Mouse (Mus musculus) stomach, embryonic 16.5 days (tissue): ENCODE measurements at regions not wholly inside any gene's neighbourhood (a gene's known extent, or its start where the extent isn't known, plus 50 kb on each side); places are given as distances from the start of the nearest gene placed in this dataset.

ENCODE experiments used
- ATAC-seq: fragments of 200-750 bp; cut with Nextera tagmentation; 2 replicates; pipeline ENCODE4 v1.8.0; 2017; ENCODE audit warnings: moderate number of reproducible peaks, moderate TSS enrichment; ENCODE audit not compliant: insufficient read depth, low FRiP score
- H3K27ac ChIP-seq: fragments of 300-500 bp; sonication (generic); 2 replicates; pipeline ENCODE4 v1.5.1; 2014; ENCODE audit warnings: low read length
- H3K27me3 ChIP-seq: fragments of 300-500 bp; sonication (generic); 2 replicates; pipeline ENCODE4 v1.6.1; 2014; ENCODE audit warnings: low read length, control low read depth, mixed read lengths; ENCODE audit not compliant: control insufficient read depth, insufficient read depth
- H3K36me3 ChIP-seq: fragments of 300-500 bp; sonication (generic); 2 replicates; pipeline ENCODE4 v1.6.1; 2014; ENCODE audit warnings: low read length; ENCODE audit not compliant: control insufficient read depth, insufficient read depth
- H3K4me1 ChIP-seq: fragments of 300-500 bp; sonication (generic); 2 replicates; pipeline ENCODE4 v1.6.1; 2014; ENCODE audit warnings: low read length, control low read depth, mixed read lengths; ENCODE audit not compliant: control insufficient read depth, insufficient read depth
- H3K4me2 ChIP-seq: fragments of 300-500 bp; sonication (generic); 2 replicates; pipeline ENCODE4 v1.6.1; 2014; ENCODE audit warnings: low read depth, low read length, mixed read lengths
- H3K4me3 ChIP-seq: fragments of 300-500 bp; sonication (generic); replicated peaks from 2 replicates; pipeline ENCODE4 v1.5.1; 2014; ENCODE audit warnings: mild to moderate bottlenecking, low read length
- H3K9ac ChIP-seq: fragments of 300-500 bp; sonication (generic); 2 replicates; pipeline ENCODE4 v1.6.1; 2014; ENCODE audit warnings: low read length
- H3K9me3 ChIP-seq: fragments of 300-500 bp; sonication (generic); replicated peaks from 2 replicates; pipeline ENCODE4 v1.6.1; 2016; ENCODE audit warnings: low read length, control low read depth; ENCODE audit not compliant: control insufficient read depth
- WGBS: fragments of 180-500 bp; shearing (Covaris S2); extraction: QIAGEN DNeasy Blood & Tissue Kit; methylation state at CpG from one replicate; pipeline ENCODE4 v1.1.7; 2014; 5-methylcytosine and 5-hydroxymethylcytosine counted together

GRCm38 (mm10) chr5:4538572-4538971, 219.3 kb downstream of the Fzd1 start:
- Histone ChIP-seq H3K4me3 (no peak overlapping the region), H3K9me3 (no peaks in the 10 kb centered on the region), H3K27me3 (no peaks in the 10 kb centered on the region), H3K9ac (no peak overlapping the region), H3K36me3 (no peaks in the 10 kb centered on the region), H3K27ac (no peak overlapping the region), H3K4me1 (no peaks in the 10 kb centered on the region; the same call in 1 of the 2 replicates), H3K4me2 (no peak overlapping the region)
- WGBS: 75% methylated on average over 6 of the region's 6 CpGs
- no peak for ATAC-seq

- H3K27me3 ChIP-seq: no peaks in the 10 kb centered on the region
- H3K4me3 ChIP-seq: no peak overlapping the region
- no peak overlapping the region for H3K27ac ChIP-seq
- WGBS: 67% methylated on average over 2 of the region's 2 CpGs
- H3K4me2 ChIP-seq: no peak overlapping the region
- no peaks in the 10 kb centered on the region for H3K36me3 ChIP-seq
- no peak overlapping the region for H3K9ac ChIP-seq
- ATAC-seq: no peak
- no peaks in the 10 kb centered on the region; the same call in 1 of the 2 replicates for H3K4me1 ChIP-seq
- no peaks in the 10 kb centered on the region for H3K9me3 ChIP-seq
These were observed 221.0 kb downstream of the Fzd1 start for GRCm38 (mm10) chr5:4536790-4537189.

- Histone ChIP-seq H3K27ac (no peak overlapping the region), H3K9me3 (no peaks in the 10 kb centered on the region), H3K4me3 (no peak overlapping the region), H3K9ac (no peak overlapping the region), H3K36me3 (no peaks in the 10 kb centered on the region), H3K27me3 (no peaks in the 10 kb centered on the region), H3K4me1 (peaks cover under 1% of the 10 kb centered on the region; the same call in 1 of the 2 replicates), H3K4me2 (no peak overlapping the region)
- ATAC-seq: no peak
- WGBS: 41% methylated on average over 8 of the region's 8 CpGs
These were observed 221.9 kb downstream of the Fzd1 start for GRCm38 (mm10) chr5:4535951-4536350.

- Histone ChIP-seq H3K9ac (no peak overlapping the region), H3K27me3 (no peaks in the 10 kb centered on the region), H3K4me1 (peaks cover 4% of the 10 kb centered on the region; the same call in 1 of the 2 replicates), H3K4me2 (no peak overlapping the region), H3K9me3 (no peaks in the 10 kb centered on the region), H3K27ac (no peak overlapping the region), H3K36me3 (no peaks in the 10 kb centered on the region), H3K4me3 (no peak overlapping the region)
- no peak for ATAC-seq
- 82% methylated on average over 2 of the region's 2 CpGs for WGBS
These were observed 223.3 kb downstream of the Fzd1 start for GRCm38 (mm10) chr5:4534512-4534911.

GRCm38 (mm10) chr5:4530236-4531067, 227.4 kb downstream of the Fzd1 start:
- peak; percentile 73; the same call in 1 of the 2 replicates for ATAC-seq
- H3K27ac ChIP-seq: peak overlapping the region; percentile 74

GRCm38 (mm10) chr5:4526042-4526815, 231.6 kb downstream of the Fzd1 start:
- no peaks in the 10 kb centered on the region for H3K36me3 ChIP-seq
- peaks cover 4% of the 10 kb centered on the region; the same call in 1 of the 2 replicates for H3K4me1 ChIP-seq
- no peak for ATAC-seq
- H3K9me3 ChIP-seq: no peaks in the 10 kb centered on the region
- 77% methylated on average over 9 of the region's 9 CpGs for WGBS
- H3K4me2 ChIP-seq: no peak overlapping the region
- H3K4me3 ChIP-seq: no peak overlapping the region
- no peaks in the 10 kb centered on the region for H3K27me3 ChIP-seq
- no peak overlapping the region for H3K27ac ChIP-seq
- H3K9ac ChIP-seq: no peak overlapping the region

More at GRCm38 (mm10) chr5:4530236-4531067, 227.4 kb downstream of the Fzd1 start:
- Histone ChIP-seq H3K4me3 (no peak overlapping the region), H3K9ac (no peak overlapping the region), H3K27me3 (no peaks in the 10 kb centered on the region), H3K4me1 (peaks cover 4% of the 10 kb centered on the region; the same call in 1 of the 2 replicates), H3K36me3 (no peaks in the 10 kb centered on the region), H3K4me2 (peak overlapping the region; percentile 23; the same call in 1 of the 2 replicates), H3K9me3 (no peaks in the 10 kb centered on the region)
- WGBS: 25% methylated on average over 10 of the region's 10 CpGs

- Histone ChIP-seq H3K4me1 (peaks cover 21% of the 10 kb centered on the region), H3K36me3 (no peaks in the 10 kb centered on the region), H3K4me2 (no peak overlapping the region), H3K4me3 (no peak overlapping the region), H3K27ac (no peak overlapping the region), H3K9ac (no peak overlapping the region), H3K9me3 (no peaks in the 10 kb centered on the region), H3K27me3 (no peaks in the 10 kb centered on the region)
- ATAC-seq: no peak
- 78% methylated on average over 3 of the region's 3 CpGs for WGBS
These were observed 257.2 kb downstream of the Fzd1 start for GRCm38 (mm10) chr5:4500599-4500998.

- H3K27me3 ChIP-seq: no peaks in the 10 kb centered on the region
- no peak overlapping the region for H3K27ac ChIP-seq
- no peaks in the 10 kb centered on the region for H3K36me3 ChIP-seq
- H3K4me3 ChIP-seq: no peak overlapping the region
- no peak overlapping the region for H3K9ac ChIP-seq
- ATAC-seq: no peak
- peak overlapping the region; percentile 11; the same call in 1 of the 2 replicates for H3K4me2 ChIP-seq
- H3K4me1 ChIP-seq: peaks cover 23% of the 10 kb centered on the region
- no peaks in the 10 kb centered on the region for H3K9me3 ChIP-seq
- 16% methylated on average over 4 of the region's 4 CpGs for WGBS
These were observed 258.8 kb downstream of the Fzd1 start for GRCm38 (mm10) chr5:4499036-4499435.

GRCm38 (mm10) chr5:4498425-4498824, 259.4 kb downstream of the Fzd1 start:
- Histone ChIP-seq H3K4me3 (no peak overlapping the region), H3K27ac (no peak overlapping the region), H3K27me3 (no peaks in the 10 kb centered on the region), H3K9me3 (no peaks in the 10 kb centered on the region), H3K4me2 (no peak overlapping the region), H3K9ac (no peak overlapping the region), H3K4me1 (peaks cover 23% of the 10 kb centered on the region), H3K36me3 (no peaks in the 10 kb centered on the region)
- WGBS: 86% methylated on average over 3 of the region's 3 CpGs
- ATAC-seq: no peak
